Mouse (Mus musculus) heart, embryonic 12.5 days (tissue): ENCODE measurements around the gene Ly6g6e. TPM values are rescaled to one million over a fixed set of nuclear protein-coding genes. Genes with fewer than 3 reads are reported as not detected.

Source experiments
- ATAC-seq: fragments of 200-750 bp; cut with Nextera tagmentation; 2 replicates; pipeline ENCODE4 v1.8.0; 2017; ENCODE audit warnings: moderate TSS enrichment, moderate library complexity; ENCODE audit not compliant: insufficient number of reproducible peaks, low FRiP score
- H3K27ac ChIP-seq: fragments of 300-500 bp; sonication (generic); 2 replicates; pipeline ENCODE4 v1.5.1; 2016; ENCODE audit warnings: mild to moderate bottlenecking, moderate library complexity; ENCODE audit not compliant: poor library complexity, severe bottlenecking
- H3K27me3 ChIP-seq: fragments of 300-500 bp; sonication (generic); replicated peaks from 2 replicates; pipeline ENCODE4 v1.6.1; 2016; ENCODE audit warnings: mild to moderate bottlenecking, moderate library complexity
- H3K36me3 ChIP-seq: fragments of 300-500 bp; sonication (generic); 2 replicates; pipeline ENCODE4 v1.6.1; 2016; ENCODE audit warnings: mild to moderate bottlenecking, moderate library complexity
- H3K4me1 ChIP-seq: fragments of 300-500 bp; sonication (generic); replicated peaks from 2 replicates; pipeline ENCODE4 v1.6.1; 2016; ENCODE audit warnings: mild to moderate bottlenecking
- H3K4me2 ChIP-seq: fragments of 300-500 bp; sonication (generic); 2 replicates; pipeline ENCODE4 v1.6.1; 2016; ENCODE audit warnings: mild to moderate bottlenecking, moderate library complexity
- H3K4me3 ChIP-seq: fragments of 300-500 bp; sonication (generic); 2 replicates; pipeline ENCODE4 v1.5.1; 2016; ENCODE audit warnings: mild to moderate bottlenecking
- H3K9ac ChIP-seq: fragments of 300-500 bp; sonication (generic); 2 replicates; pipeline ENCODE4 v1.6.1; 2016; ENCODE audit warnings: mild to moderate bottlenecking, moderate library complexity
- H3K9me3 ChIP-seq: fragments of 300-500 bp; sonication (generic); replicated peaks from 2 replicates; pipeline ENCODE4 v1.6.1; 2016; ENCODE audit warnings: mild to moderate bottlenecking, moderate library complexity
- WGBS: fragments of 180-500 bp; shearing (Covaris S2); methylation state at CpG from one replicate; pipeline ENCODE4 v1.1.7; 2016; 5-methylcytosine and 5-hydroxymethylcytosine counted together
- polyA plus RNA-seq: library from polyadenylated mRNA; unstranded; fragments of >200 nt; fragmentation: Nextera tagmentation; extraction: Ambion mirVana; gene quantifications from 2 replicates; pipeline ENCODE4 v1.2.1, GENCODE M21; 2016

Gene Ly6g6e
- polyA plus RNA-seq, 1 experiment from 2014 or later: 0.24 TPM

GRCm38 (mm10) chr17:35125081-35125480, 48.4 kb downstream of the Ly6g6e start:
- Histone ChIP-seq H3K27ac (no peak overlapping the region), H3K9me3 (no peaks in the 10 kb centered on the region), H3K27me3 (no peaks in the 10 kb centered on the region), H3K4me3 (peak overlapping the region; percentile 75; the same call in 1 of the 2 replicates), H3K4me1 (peaks cover 43% of the 10 kb centered on the region), H3K36me3 (peaks cover 33% of the 10 kb centered on the region), H3K4me2 (peak overlapping the region; percentile 82), H3K9ac (no peak overlapping the region; the same call in 1 of the 2 replicates)
- whole genome bisulfite sequencing: 92% methylated on average over 1 of the region's 1 CpGs
- ATAC-seq: no peak

DNA sequence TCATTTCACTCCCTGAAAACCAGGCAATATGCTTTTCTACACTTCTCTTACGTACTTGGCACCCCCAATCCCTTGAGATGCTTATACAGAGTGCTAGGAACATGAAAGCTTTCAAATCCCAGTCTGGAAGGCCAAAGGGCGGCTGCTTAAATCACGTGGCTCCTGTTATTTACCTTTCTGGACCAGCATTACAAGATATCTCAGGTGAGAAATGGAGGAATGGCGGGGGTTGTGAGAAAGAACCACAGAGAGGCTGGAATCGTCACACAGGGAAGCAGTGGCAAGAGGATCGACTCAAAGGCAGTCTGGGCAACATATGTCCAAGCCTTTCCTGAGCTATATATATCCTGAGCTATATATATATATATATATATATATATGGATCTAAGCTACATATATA, 48.9 kb downstream of the Ly6g6e start:
- Histone ChIP-seq H3K27ac (peak overlapping the region; percentile 77), H3K36me3 (peaks cover 36% of the 10 kb centered on the region), H3K4me2 (peak overlapping the region; percentile 82), H3K9ac (peak overlapping the region; percentile 85), H3K4me1 (peaks cover 38% of the 10 kb centered on the region), H3K9me3 (no peaks in the 10 kb centered on the region), H3K4me3 (peak overlapping the region; percentile 75), H3K27me3 (no peaks in the 10 kb centered on the region)
- no peak for ATAC-seq
- 25% methylated on average over 6 of the region's 6 CpGs for WGBS

DNA sequence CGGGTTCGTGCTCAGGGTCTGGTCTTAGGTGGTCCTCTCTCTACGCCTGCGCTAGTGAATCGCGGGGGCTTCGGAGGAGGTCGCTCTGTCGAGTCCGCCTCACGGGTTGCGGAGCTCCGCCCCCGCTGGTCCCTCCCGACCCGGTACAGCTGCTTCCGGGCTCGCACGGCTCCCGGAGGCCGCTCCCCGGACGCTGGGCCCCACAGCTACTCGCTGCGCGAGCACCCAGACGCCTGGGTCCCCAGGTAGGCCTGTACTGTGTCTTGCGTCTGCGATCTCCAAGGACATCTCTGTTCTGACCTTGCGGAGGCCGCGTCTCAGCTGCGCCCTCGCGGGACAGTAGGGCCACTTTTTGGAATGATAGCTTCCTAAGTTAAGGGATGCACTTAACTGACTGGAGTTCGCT, 49.5 kb downstream of the Ly6g6e start, which contains the start of gene D17H6S53E:
TSS of gene D17H6S53E (plus strand) at position 168 of the 406 bp plus-strand sequence.
- ATAC-seq: peak; percentile 69
- Histone ChIP-seq H3K4me2 (peak within 1 kb of the TSS; percentile 82), H3K9ac (peak within 1 kb of the TSS; percentile 85), H3K4me1 (peaks cover 38% of the 10 kb centered on the region), H3K9me3 (no peaks in the 10 kb centered on the region), H3K27me3 (no peaks in the 10 kb centered on the region), H3K27ac (peak within 1 kb of the TSS; percentile 77), H3K36me3 (peaks cover 36% of the 10 kb centered on the region), H3K4me3 (peak within 1 kb of the TSS; percentile 75)
- under 1% methylated on average over 36 of the region's 36 CpGs for WGBS

DNA sequence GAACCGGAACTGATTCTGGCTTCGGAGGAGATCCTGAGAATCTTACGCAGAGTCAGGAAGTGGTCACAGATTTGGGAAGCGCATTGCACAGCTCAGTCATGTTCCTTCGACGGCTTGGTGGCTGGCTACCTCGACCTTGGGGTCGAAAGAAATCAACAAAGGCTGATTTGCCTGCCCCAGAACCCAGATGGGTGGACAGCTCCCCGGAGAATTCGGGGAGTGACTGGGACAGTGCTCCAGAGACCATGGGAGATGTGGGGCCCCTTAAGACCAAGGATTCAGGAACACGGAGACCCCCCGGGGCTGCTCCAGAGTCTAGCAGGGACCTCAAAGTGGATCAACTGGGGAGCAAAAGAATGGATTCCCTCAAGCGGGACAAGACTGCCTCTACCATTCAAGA, 50.3 kb downstream of the Ly6g6e start:
- peak overlapping the region; percentile 75 for H3K4me3 ChIP-seq
- H3K4me2 ChIP-seq: peak overlapping the region; percentile 82
- H3K4me1 ChIP-seq: peaks cover 37% of the 10 kb centered on the region
- H3K9me3 ChIP-seq: no peaks in the 10 kb centered on the region
- no peaks in the 10 kb centered on the region for H3K27me3 ChIP-seq
- peaks cover 36% of the 10 kb centered on the region for H3K36me3 ChIP-seq
- WGBS: 64% methylated on average over 13 of the region's 13 CpGs
- peak overlapping the region; percentile 77; the same call in 1 of the 2 replicates for H3K27ac ChIP-seq
- peak overlapping the region; percentile 85 for H3K9ac ChIP-seq
- ATAC-seq: no peak

Other genes with a start within 250 kb of the Ly6g6e start
- 18.2 and 19.6 TPM in 2 replicates for gene Stk19, start 240.0 kb upstream of the Ly6g6e start, polyA plus RNA-seq
- gene Dxo, start 239.9 kb upstream of the Ly6g6e start, polyA plus RNA-seq: 37.2 and 39.9 TPM in 2 replicates
- gene Skiv2l, start 226.7 kb upstream of the Ly6g6e start, polyA plus RNA-seq: 35.3 and 39.5 TPM in 2 replicates
- 73.7 and 81.3 TPM in 2 replicates for gene Nelfe, start 226.5 kb upstream of the Ly6g6e start, polyA plus RNA-seq
- gene Cfb, start 214.4 kb upstream of the Ly6g6e start, polyA plus RNA-seq: 1.1 and 2.2 TPM in 2 replicates
- 2.6 and 2.8 TPM in 2 replicates for gene Zbtb12, start 197.4 kb upstream of the Ly6g6e start, polyA plus RNA-seq
- not detected in 2 replicates for gene Gm20547, start 194.9 kb upstream of the Ly6g6e start, polyA plus RNA-seq
- 0.24 and 0.35 TPM in 2 replicates for gene C2, start 178.6 kb upstream of the Ly6g6e start, polyA plus RNA-seq
- 49.1 and 51.6 TPM in 2 replicates for gene Ehmt2, start 178.4 kb upstream of the Ly6g6e start, polyA plus RNA-seq
- 0.08 TPM in 1 of 2 replicates, not detected in the other for gene Slc44a4, start 162.4 kb upstream of the Ly6g6e start, polyA plus RNA-seq
- gene Neu1, start 145.6 kb upstream of the Ly6g6e start, polyA plus RNA-seq: 20.8 and 21.5 TPM in 2 replicates
- gene Hspa1b, start 117.7 kb upstream of the Ly6g6e start, polyA plus RNA-seq: 0.12 and 0.13 TPM in 2 replicates
- not detected in 2 replicates for gene Gm20481, start 107.0 kb upstream of the Ly6g6e start, polyA plus RNA-seq
- gene Hspa1a, start 104.7 kb upstream of the Ly6g6e start, polyA plus RNA-seq: 6.2 and 6.4 TPM in 2 replicates
- gene Hspa1l, start 104.2 kb upstream of the Ly6g6e start, polyA plus RNA-seq: 2.9 and 3.1 TPM in 2 replicates
- 143 and 145 TPM in 2 replicates for gene Lsm2, start 95.0 kb upstream of the Ly6g6e start, polyA plus RNA-seq
- gene Vars, start 75.9 kb upstream of the Ly6g6e start, polyA plus RNA-seq: 82.6 TPM in 2 replicates
- 0.32 and 0.37 TPM in 2 replicates for gene Vwa7, start 60.3 kb upstream of the Ly6g6e start, polyA plus RNA-seq
- gene Sapcd1, start 48.9 kb upstream of the Ly6g6e start, polyA plus RNA-seq: 2.4 and 2.6 TPM in 2 replicates
- gene Msh5, start 30.2 kb upstream of the Ly6g6e start, polyA plus RNA-seq: 3.5 and 4.9 TPM in 2 replicates
- gene Clic1, start 26.9 kb upstream of the Ly6g6e start, polyA plus RNA-seq: 349 and 354 TPM in 2 replicates
- gene Ddah2, start 17.9 kb upstream of the Ly6g6e start, polyA plus RNA-seq: 192 and 205 TPM in 2 replicates
- 0.27 TPM in 1 of 2 replicates, not detected in the other for gene Ly6g6c, start 11.5 kb upstream of the Ly6g6e start, polyA plus RNA-seq
- 1.2 and 2.0 TPM in 2 replicates for gene Mpig6b, start 10.7 kb upstream of the Ly6g6e start, polyA plus RNA-seq
- gene Ly6g6d, start 1.2 kb downstream of the Ly6g6e start, polyA plus RNA-seq: 1.8 and 2.2 TPM in 2 replicates
- gene Ly6g6f, start 8.7 kb downstream of the Ly6g6e start, polyA plus RNA-seq: 1.1 and 1.5 TPM in 2 replicates
- gene Abhd16a, start 12.4 kb downstream of the Ly6g6e start, polyA plus RNA-seq: 58.9 and 65.1 TPM in 2 replicates
- not detected in 2 replicates for gene Ly6g5c, start 31.4 kb downstream of the Ly6g6e start, polyA plus RNA-seq
- gene Ly6g5b, start 38.5 kb downstream of the Ly6g6e start, polyA plus RNA-seq: 0.32 and 0.38 TPM in 2 replicates
- gene Gpank1, start 44.6 kb downstream of the Ly6g6e start, polyA plus RNA-seq: 11.1 and 15.1 TPM in 2 replicates
- gene Csnk2b, start 45.2 kb downstream of the Ly6g6e start, polyA plus RNA-seq: 190 and 207 TPM in 2 replicates
- 8.6 and 8.7 TPM in 2 replicates for gene D17H6S53E, start 49.5 kb downstream of the Ly6g6e start, polyA plus RNA-seq
- gene Apom, start 55.1 kb downstream of the Ly6g6e start, polyA plus RNA-seq: 1.3 and 8.3 TPM in 2 replicates
- 56.1 and 61.6 TPM in 2 replicates for gene Bag6, start 58.3 kb downstream of the Ly6g6e start, polyA plus RNA-seq
- 132 and 148 TPM in 2 replicates for gene Prrc2a, start 88.0 kb downstream of the Ly6g6e start, polyA plus RNA-seq
- 4.3 and 4.4 TPM in 2 replicates for gene Aif1, start 99.2 kb downstream of the Ly6g6e start, polyA plus RNA-seq
- 3.3 and 5.2 TPM in 2 replicates for gene Lst1, start 111.5 kb downstream of the Ly6g6e start, polyA plus RNA-seq
- gene Ltb, start 117.5 kb downstream of the Ly6g6e start, polyA plus RNA-seq: 0.14 and 0.31 TPM in 2 replicates
- gene Tnf, start 125.1 kb downstream of the Ly6g6e start, polyA plus RNA-seq: 0.12 TPM in 1 of 2 replicates, not detected in the other
- not detected in 2 replicates for gene Lta, start 128.4 kb downstream of the Ly6g6e start, polyA plus RNA-seq
- 0.55 TPM in 1 of 2 replicates, not detected in the other for gene Gm16181, start 143.9 kb downstream of the Ly6g6e start, polyA plus RNA-seq
- gene Atp6v1g2, start 156.8 kb downstream of the Ly6g6e start, polyA plus RNA-seq: 10.0 and 12.5 TPM in 2 replicates
- gene Nfkbil1, start 158.9 kb downstream of the Ly6g6e start, polyA plus RNA-seq: 9.0 and 9.8 TPM in 2 replicates
- gene Ddx39b, start 164.8 kb downstream of the Ly6g6e start, polyA plus RNA-seq: 282 and 285 TPM in 2 replicates
- 30.2 and 32.8 TPM in 2 replicates for gene H2-D1, start 185.8 kb downstream of the Ly6g6e start, polyA plus RNA-seq
- 0.08 and 0.14 TPM in 2 replicates for gene H2-Q1, start 243.5 kb downstream of the Ly6g6e start, polyA plus RNA-seq